Mouse (Mus musculus): ENCODE results near the gene Zmat5. TPM values are rescaled to one million over a fixed set of nuclear protein-coding genes. Genes with fewer than 3 reads are reported as not detected.
"Not testable (repeated sequence)": the region's sequence is repeated elsewhere in the genome, so short reads cannot be mapped to it uniquely, and the experiment has no call there.

The Zmat5 gene
- polyA plus RNA-seq, 1 experiment from 2014 or later: 12.8 TPM

DNA sequence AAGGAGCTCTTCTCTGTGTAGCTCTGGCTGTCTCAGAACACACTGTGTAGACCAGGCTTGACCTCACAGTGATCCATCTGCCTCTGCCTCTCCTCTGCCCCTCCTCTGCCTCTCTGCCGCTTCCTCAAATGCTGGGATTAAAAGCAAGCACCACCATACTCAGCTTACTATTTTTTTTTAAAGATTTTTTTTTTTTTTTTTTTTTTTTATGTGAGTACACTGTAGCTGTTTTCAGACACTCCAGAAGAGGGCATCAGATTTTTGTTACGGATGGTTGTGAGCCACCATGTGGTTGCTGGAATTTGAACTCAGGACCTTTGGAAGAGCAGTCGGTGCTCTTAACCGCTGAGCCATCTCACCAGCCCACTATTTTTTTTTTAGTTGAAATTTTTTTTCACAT lies 5.7 kb downstream of the Zmat5 start:
- H3K36me3 ChIP-seq (ENCODE audit: inconsistent target); H3K27ac ChIP-seq; H3K4me3 ChIP-seq (ENCODE audit: inconsistent target): not testable (repeated sequence)
- 100% methylated on average over 2 of the region's 4 CpGs for WGBS (ENCODE audit: missing documents)
- peaks cover 28% of the 10 kb centered on the region; the same call in 1 of the 2 replicates for H3K79me2 ChIP-seq (ENCODE audit: inconsistent target)

DNA sequence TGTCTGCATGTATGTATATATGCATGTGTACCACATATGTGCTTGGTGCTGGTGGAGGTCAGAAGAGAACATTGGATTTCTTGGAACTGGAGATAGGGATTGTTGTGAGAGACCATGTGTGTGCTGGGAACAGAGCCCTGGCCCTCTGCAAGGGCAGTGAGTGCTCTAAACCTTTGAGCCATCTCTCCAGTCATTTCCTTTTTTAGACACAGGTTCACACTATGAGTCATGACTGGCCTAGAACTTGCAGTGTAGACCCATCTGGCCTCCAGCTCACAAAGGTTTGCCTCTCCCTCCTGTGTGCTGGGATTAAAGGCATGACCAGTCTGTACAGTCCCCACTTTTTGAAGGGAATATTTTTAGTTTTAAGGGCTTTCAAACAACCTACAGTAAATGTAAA lies 8.3 kb downstream of the Zmat5 start:
- H3K4me3 ChIP-seq (ENCODE audit: inconsistent target): no peak overlapping the region
- H3K27ac ChIP-seq: no peak overlapping the region
- H3K36me3 ChIP-seq (ENCODE audit: inconsistent target): no peaks in the 10 kb centered on the region
- H3K79me2 ChIP-seq (ENCODE audit: inconsistent target): peaks cover 20% of the 10 kb centered on the region; the same call in 1 of the 2 replicates

DNA sequence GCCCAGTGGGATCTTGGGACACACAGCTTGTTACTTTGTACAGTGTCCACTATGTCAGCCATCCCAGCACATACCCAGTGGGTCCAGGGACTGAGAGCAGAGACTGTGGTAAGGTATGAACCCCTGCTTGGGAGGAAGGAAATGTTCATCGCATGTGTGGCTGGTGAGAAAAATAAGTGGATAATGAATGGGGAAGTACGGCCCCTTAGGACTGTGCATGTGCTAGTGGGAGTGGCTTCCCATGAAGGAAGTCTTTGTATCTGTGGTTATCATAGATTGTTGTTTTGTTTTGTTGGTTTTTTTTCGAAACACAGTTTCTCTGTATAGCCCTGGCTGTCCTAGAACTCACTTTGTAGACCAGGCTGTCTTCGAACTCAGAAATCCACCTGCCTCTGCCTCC lies 10.2 kb downstream of the Zmat5 start:
- no peak overlapping the region for H3K27ac ChIP-seq
- H3K4me3 ChIP-seq (ENCODE audit: inconsistent target): no peak overlapping the region
- peaks cover 16% of the 10 kb centered on the region; the same call in 1 of the 2 replicates for H3K79me2 ChIP-seq (ENCODE audit: inconsistent target)
- WGBS (ENCODE audit: missing documents): 31% methylated on average over 4 of the region's 4 CpGs
- no peaks in the 10 kb centered on the region for H3K36me3 ChIP-seq (ENCODE audit: inconsistent target)

DNA sequence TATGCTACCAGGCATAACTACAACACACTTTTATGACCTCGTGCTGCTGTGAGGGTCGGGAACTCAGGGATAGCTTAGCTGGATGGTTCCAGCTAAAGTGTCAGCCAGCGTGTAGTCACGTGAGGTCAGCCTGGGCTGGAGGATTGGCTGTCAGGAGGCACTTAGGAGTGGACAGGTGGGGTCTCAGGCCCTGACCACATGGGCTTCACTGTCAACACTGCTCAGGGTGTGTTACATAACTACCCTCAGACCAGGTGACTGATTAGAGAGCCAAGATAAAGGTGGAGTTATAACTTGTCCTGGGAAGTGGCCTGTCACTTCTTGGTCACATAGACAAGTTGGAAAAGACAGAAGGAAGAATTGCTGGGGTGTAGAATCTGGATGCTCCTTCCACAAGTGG lies 11.1 kb downstream of the Zmat5 start:
- H3K79me2 ChIP-seq (ENCODE audit: inconsistent target): peaks cover 16% of the 10 kb centered on the region; the same call in 1 of the 2 replicates
- H3K4me3 ChIP-seq (ENCODE audit: inconsistent target): no peak overlapping the region
- H3K36me3 ChIP-seq (ENCODE audit: inconsistent target): no peaks in the 10 kb centered on the region
- WGBS (ENCODE audit: missing documents): 98% methylated on average over 4 of the region's 4 CpGs
- no peak overlapping the region for H3K27ac ChIP-seq

DNA sequence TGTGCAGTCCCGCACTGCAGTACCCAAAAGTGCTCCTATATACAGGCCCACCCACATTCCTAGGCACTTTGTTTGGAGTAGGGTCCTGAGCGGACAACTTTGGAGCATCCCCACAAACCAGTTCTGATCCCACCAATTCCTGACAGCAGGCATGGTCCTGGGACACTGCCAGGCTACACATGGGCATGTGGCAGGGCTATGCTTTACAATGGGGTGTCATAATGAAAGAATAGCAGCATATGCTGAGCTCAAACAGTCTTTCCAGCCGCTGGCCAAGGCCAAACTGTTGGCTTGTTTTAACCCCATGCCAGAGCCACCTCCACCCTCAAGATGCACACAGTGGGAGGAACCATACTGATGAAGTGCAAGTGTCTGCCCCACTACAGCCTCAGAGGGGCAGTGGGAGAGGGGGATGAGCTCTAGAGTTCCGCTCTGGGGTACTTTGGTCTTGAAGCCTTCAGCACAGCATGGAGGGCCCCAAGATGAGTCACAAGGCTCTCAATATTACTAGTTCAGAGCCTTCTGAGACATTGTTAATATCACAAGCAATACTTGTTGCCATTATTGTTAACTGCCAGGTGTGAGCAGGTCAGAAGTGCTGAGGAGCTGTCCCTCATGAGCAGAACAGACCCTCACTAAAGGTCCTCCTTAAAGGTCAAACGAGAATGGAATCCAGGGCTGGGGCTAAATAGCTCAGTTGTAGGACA lies 12.2 kb downstream of the Zmat5 start:
- 97% methylated on average over 5 of the region's 5 CpGs for WGBS (ENCODE audit: missing documents)
- H3K27ac ChIP-seq: no peak overlapping the region
- no peaks in the 10 kb centered on the region for H3K36me3 ChIP-seq (ENCODE audit: inconsistent target)
- H3K4me3 ChIP-seq (ENCODE audit: inconsistent target): no peak overlapping the region
- H3K79me2 ChIP-seq (ENCODE audit: inconsistent target): peaks cover 16% of the 10 kb centered on the region; the same call in 1 of the 2 replicates

DNA sequence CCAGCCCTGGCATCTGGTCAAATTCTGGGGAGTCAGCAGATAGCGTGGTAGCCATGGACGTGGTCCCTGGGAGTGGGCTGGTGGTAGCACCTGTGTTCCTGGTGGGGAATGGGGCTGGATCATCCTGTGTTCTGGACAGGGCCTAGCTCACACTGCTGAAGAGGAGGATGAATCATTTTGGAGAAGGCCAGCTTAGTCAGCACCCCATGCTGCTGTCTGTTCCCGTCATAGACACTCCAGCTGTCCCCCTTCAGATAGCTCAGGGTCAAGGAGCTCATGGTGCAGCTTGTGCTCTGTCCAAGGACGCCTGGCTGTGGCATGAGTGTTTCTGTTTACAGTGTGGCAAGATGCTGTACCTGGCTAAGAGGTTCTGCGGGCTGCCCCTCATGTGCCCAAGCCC lies 14.1 kb downstream of the Zmat5 start:
- Histone ChIP-seq H3K27ac (no peak overlapping the region), H3K79me2 (ENCODE audit: inconsistent target) (peaks cover 16% of the 10 kb centered on the region; the same call in 1 of the 2 replicates), H3K36me3 (ENCODE audit: inconsistent target) (peaks cover 6% of the 10 kb centered on the region), H3K4me3 (ENCODE audit: inconsistent target) (no peak overlapping the region)
- WGBS (ENCODE audit: missing documents): 96% methylated on average over 5 of the region's 5 CpGs

DNA sequence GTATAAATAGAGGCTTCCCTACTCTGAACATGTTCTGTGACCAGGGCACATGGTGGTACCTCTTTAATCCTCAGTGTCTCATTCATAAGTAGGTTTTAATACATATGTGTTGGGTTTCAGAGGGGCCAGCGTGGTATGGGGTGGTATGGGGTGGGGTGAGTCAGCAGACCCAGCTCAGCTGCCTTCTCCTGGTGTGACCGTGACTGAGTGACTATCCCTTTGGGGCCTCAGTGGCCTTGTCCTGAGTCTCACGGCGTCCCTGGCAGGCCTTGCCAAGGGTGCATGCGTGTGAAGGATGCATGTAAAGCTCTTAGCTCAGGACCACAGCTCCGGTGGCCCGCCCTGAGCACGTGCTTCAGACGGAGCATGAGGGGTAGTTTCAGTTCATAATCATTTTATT lies 15.5 kb downstream of the Zmat5 start:
- Histone ChIP-seq H3K79me2 (ENCODE audit: inconsistent target) (peaks cover 16% of the 10 kb centered on the region; the same call in 1 of the 2 replicates), H3K36me3 (ENCODE audit: inconsistent target) (peaks cover 15% of the 10 kb centered on the region), H3K4me3 (ENCODE audit: inconsistent target) (no peak overlapping the region), H3K27ac (no peak overlapping the region)
- 93% methylated on average over 9 of the region's 9 CpGs for WGBS (ENCODE audit: missing documents)

DNA sequence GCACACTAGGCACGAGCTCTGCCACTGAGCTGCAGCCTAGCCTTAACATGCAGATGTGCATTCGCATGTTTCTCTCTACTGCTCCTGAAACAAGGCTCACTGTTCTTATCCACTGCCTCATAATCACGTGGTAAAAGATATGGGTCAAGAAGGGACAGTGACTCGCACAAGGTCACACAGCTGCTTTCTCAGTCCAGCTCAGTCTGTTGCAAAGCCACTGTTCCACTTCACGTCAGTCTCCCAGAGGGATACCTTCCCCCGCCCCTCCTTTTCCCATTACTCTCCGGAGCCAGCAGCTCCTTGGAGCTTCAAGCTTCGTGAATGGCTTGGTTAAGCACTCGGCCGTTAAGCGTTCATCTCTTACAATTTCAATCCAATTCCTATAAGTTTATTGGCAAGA lies 15.9 kb downstream of the Zmat5 start:
- H3K4me3 ChIP-seq (ENCODE audit: inconsistent target): no peak overlapping the region
- H3K27ac ChIP-seq: no peak overlapping the region
- peaks cover 12% of the 10 kb centered on the region; the same call in 1 of the 2 replicates for H3K79me2 ChIP-seq (ENCODE audit: inconsistent target)
- H3K36me3 ChIP-seq (ENCODE audit: inconsistent target): peaks cover 18% of the 10 kb centered on the region
- WGBS (ENCODE audit: missing documents): 90% methylated on average over 11 of the region's 11 CpGs

DNA sequence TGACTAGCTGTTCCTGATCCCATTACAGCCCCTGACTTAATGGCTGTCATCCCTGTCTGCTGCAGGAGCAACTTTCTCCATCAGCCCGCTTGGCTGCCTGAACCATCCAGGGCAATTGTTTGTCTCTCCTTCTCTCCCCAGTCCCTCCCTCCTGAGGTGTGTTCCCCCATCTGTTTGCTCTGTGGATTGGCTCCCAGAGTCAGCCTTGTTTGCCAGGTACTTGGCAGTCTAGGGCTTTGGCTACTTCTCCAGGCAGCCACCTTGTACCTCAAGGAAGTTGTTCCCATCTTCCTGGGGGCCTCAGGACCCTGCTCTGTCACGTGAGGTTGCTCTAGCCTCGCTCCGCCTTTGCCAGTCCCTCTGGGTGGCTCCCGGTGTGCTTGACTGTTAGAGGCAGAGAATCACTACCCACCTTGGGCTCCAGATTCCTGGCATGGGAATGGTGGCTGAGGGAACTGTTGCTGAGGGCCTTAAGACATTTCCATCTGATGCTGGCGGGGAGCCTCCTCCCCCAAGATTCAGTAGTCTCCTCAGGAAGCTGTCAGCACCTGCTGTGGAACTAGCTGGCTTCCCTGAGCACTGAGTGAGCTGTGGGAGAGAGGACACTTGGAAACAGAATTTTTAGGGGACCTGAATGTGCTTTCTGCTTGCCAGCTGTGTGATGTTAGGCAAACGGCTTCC lies 16.6 kb downstream of the Zmat5 start:
- 94% methylated on average over 7 of the region's 7 CpGs for WGBS (ENCODE audit: missing documents)
- Histone ChIP-seq H3K4me3 (ENCODE audit: inconsistent target) (no peak overlapping the region), H3K36me3 (ENCODE audit: inconsistent target) (peaks cover 24% of the 10 kb centered on the region), H3K79me2 (ENCODE audit: inconsistent target) (peaks cover 5% of the 10 kb centered on the region; the same call in 1 of the 2 replicates), H3K27ac (no peak overlapping the region)

DNA sequence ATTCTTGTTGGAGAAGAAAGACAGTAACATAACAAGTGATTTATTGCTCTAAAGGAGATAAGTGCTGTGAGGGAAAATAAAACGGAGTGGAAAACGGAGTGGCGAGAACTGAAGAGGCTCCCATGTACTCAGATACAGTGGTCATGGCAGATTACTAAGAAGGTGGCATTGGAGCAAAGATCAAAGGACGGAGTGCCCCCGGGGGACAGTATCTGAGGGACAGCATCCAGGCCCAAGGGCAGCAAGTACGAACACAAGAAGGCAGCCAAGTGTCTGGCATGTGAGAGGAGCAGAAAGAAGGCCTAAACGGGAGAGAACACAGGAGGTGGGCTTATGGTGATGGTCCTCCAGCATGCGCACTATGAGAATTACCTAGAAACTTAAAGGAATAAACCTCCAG lies 17.2 kb downstream of the Zmat5 start:
- H3K79me2 ChIP-seq (ENCODE audit: inconsistent target): no peaks in the 10 kb centered on the region; the same call in 1 of the 2 replicates
- peaks cover 29% of the 10 kb centered on the region for H3K36me3 ChIP-seq (ENCODE audit: inconsistent target)
- no peak overlapping the region for H3K27ac ChIP-seq
- WGBS (ENCODE audit: missing documents): 95% methylated on average over 8 of the region's 8 CpGs
- no peak overlapping the region for H3K4me3 ChIP-seq (ENCODE audit: inconsistent target)

DNA sequence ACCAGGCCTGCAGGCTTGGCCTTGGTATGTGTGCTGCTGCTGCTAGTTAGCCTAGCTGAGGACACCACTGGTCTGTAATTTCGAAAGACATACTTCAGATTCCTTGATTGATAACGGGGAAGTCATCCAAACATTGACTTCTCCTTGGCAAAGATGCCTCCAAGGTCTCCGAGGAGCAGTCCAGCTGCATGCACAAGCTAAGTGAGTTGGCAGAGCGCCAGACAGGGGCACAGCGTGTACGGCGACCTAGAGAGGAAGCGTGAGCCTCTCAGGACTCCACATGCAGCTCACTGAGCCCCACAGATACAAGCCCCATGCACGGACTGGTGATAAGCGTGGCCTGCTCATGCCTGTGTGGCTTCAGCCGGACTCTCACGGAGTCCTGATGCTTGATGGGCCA lies 25.1 kb downstream of the Zmat5 start:
- 42% methylated on average over 12 of the region's 12 CpGs for WGBS (ENCODE audit: missing documents)
- no peaks in the 10 kb centered on the region for H3K79me2 ChIP-seq (ENCODE audit: inconsistent target)
- H3K36me3 ChIP-seq (ENCODE audit: inconsistent target): peaks cover 24% of the 10 kb centered on the region; the same call in 1 of the 2 replicates
- H3K27ac ChIP-seq: no peak overlapping the region
- no peak overlapping the region for H3K4me3 ChIP-seq (ENCODE audit: inconsistent target)

DNA sequence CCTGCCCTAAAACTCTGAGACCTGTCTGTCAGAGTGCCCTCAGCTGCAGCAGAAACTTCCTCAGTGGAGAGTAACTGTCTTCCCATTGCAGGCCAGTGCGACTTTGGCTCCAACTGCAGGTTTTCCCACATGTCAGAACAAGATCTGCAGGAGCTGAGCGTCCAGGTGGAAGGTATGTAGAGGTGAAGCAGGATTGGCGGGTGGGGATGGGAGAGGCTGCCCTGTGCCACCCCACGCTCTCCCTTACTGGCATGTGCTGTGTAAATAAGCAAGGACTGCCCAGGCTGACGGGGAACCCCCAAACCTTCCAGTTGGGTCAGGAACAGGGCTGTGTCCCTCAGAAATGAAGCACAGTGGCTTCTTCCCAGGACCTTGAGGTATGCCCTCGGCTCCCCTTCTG lies 25.6 kb downstream of the Zmat5 start:
- H3K36me3 ChIP-seq (ENCODE audit: inconsistent target): peaks cover 20% of the 10 kb centered on the region; the same call in 1 of the 2 replicates

DNA sequence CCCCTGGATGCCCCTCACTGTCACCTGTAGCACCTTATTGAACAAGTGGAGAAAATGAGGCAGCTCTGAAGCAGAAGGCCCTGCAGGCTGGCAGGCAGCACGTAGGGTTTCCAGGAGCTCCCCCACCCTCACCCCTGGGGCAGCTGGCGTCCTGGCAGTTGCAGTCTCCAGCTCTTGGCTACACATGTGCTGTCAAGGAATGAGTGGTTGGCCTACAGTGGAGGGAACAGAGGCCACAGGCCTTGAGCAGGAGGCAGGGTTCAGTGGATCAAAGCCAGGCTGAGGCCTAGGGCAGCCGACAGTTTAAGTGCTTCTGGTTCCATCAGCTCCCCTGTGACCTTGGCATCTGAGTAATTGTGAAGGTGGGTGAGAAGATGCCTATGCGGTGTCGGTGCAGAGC lies 26.4 kb downstream of the Zmat5 start:
- 98% methylated on average over 5 of the region's 5 CpGs for WGBS (ENCODE audit: missing documents)
- H3K4me3 ChIP-seq (ENCODE audit: inconsistent target): no peak overlapping the region
- peaks cover 13% of the 10 kb centered on the region; the same call in 1 of the 2 replicates for H3K36me3 ChIP-seq (ENCODE audit: inconsistent target)
- no peak overlapping the region for H3K27ac ChIP-seq
- H3K79me2 ChIP-seq (ENCODE audit: inconsistent target): no peaks in the 10 kb centered on the region

More for the DNA sequence above, 25.6 kb downstream of the Zmat5 start:
- Histone ChIP-seq H3K27ac (no peak overlapping the region), H3K4me3 (ENCODE audit: inconsistent target) (no peak overlapping the region), H3K79me2 (ENCODE audit: inconsistent target) (no peaks in the 10 kb centered on the region)
- WGBS (ENCODE audit: missing documents): 85% methylated on average over 5 of the region's 6 CpGs

DNA sequence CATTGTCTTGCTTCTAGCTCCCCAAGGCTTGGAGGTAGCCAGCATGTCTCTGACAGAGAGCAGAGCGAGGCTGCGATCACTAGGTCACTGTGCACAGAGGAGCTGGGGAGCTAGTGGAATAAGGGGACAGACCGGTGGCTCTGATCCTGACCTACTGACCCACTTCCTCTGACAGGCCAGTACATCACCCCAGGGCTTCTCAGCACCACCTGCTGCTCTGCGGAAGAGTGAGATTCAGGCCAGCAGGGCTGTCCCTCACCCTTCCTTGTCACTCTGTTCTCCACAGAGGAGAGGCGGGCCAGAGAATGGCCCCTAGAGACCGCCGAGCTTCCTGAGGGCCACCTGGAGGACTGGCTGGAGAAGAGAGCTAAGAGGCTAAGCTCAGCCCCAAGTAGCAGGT lies 27.3 kb downstream of the Zmat5 start:
- peaks cover 7% of the 10 kb centered on the region; the same call in 1 of the 2 replicates for H3K36me3 ChIP-seq (ENCODE audit: inconsistent target)
- H3K4me3 ChIP-seq (ENCODE audit: inconsistent target): no peak overlapping the region
- H3K79me2 ChIP-seq (ENCODE audit: inconsistent target): no peaks in the 10 kb centered on the region
- no peak overlapping the region for H3K27ac ChIP-seq
- WGBS (ENCODE audit: missing documents): 95% methylated on average over 6 of the region's 7 CpGs

DNA sequence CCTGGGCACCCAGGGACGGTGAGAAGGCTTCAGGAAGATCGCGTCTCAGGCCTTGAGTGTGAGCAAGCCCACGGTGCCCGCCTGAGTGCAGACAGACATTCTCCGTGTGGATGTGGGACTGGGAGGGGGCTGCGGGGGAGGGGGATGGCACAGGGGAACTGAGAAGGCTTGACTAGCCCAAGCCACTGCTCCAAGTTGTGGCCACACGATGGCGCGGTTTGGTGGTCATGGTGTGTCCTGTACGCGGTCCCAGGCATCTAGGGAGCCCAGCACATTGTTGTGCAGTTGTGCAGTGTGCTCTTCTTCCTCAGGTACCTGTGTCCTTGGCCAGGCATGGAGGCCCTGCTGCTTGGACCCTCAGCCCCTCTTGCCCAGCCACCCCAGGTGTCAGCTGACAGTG lies 29.7 kb downstream of the Zmat5 start:
- Histone ChIP-seq H3K79me2 (ENCODE audit: inconsistent target) (no peaks in the 10 kb centered on the region), H3K27ac (no peak overlapping the region), H3K4me3 (ENCODE audit: inconsistent target) (no peak overlapping the region), H3K36me3 (ENCODE audit: inconsistent target) (peaks cover 7% of the 10 kb centered on the region; the same call in 1 of the 2 replicates)
- WGBS (ENCODE audit: missing documents): 90% methylated on average over 12 of the region's 12 CpGs
